Mouse (Mus musculus): ENCODE measurements around the gene Unkl. TPM values are rescaled to one million over a fixed set of nuclear protein-coding genes. Genes with fewer than 3 reads are reported as not detected.
A peak's percentile ranks its signal among the peaks of the same experiment; 100 is the strongest.

The Unkl gene
- total RNA-seq, 2 experiments from 2014 or later = 20.8 to 21.6 TPM

- no peak for DNase-seq (ENCODE audit: low spot score in 2 of 2)
Observed at GRCm38 (mm10) chr17:25253760-25254159, 65.6 kb downstream of the Unkl start.

GRCm38 (mm10) chr17:25255110-25255509 is 66.9 kb downstream of the Unkl start:
- DNase-seq (ENCODE audit: low spot score in 2 of 2) = no peak

GRCm38 (mm10) chr17:25256140-25256754 is 68.0 kb downstream of the Unkl start, which contains the start of gene Baiap3:
Gene Baiap3 (minus strand): TSS chr17:25256364.
- no peak for DNase-seq (ENCODE audit: low spot score in 2 of 2)

- DNase-seq (ENCODE audit: low spot score in 2 of 2) = no peak
Observed at GRCm38 (mm10) chr17:25257804-25258261, 69.6 kb downstream of the Unkl start.

- DNase-seq (ENCODE audit: low spot score in 2 of 2) = no peak
Observed at GRCm38 (mm10) chr17:25264453-25264852, 76.3 kb downstream of the Unkl start.

- DNase-seq (ENCODE audit: low spot score in 2 of 2) = no peak
Observed at GRCm38 (mm10) chr17:25270795-25271335, 82.7 kb downstream of the Unkl start.

- no peak for DNase-seq (ENCODE audit: low spot score in 2 of 2)
Observed at GRCm38 (mm10) chr17:25272326-25272725, 84.1 kb downstream of the Unkl start.

GRCm38 (mm10) chr17:25272951-25273705 is 84.9 kb downstream of the Unkl start:
- DNase-seq (ENCODE audit: low spot score in 2 of 2) = peak in 1 of 2 experiments; percentile 77

GRCm38 (mm10) chr17:25273706-25274501 is 85.7 kb downstream of the Unkl start:
- DNase-seq (ENCODE audit: low spot score in 2 of 2) = peak; percentile 83 to 90

GRCm38 (mm10) chr17:25274571-25275346 is 86.6 kb downstream of the Unkl start, which contains the start of gene Ube2i:
Gene Ube2i (minus strand): TSS chr17:25274622.
- no peak for DNase-seq (ENCODE audit: low spot score in 2 of 2)

- no peak for DNase-seq (ENCODE audit: low spot score in 2 of 2)
Observed at GRCm38 (mm10) chr17:25275833-25276232, 87.6 kb downstream of the Unkl start.

- DNase-seq (ENCODE audit: low spot score in 2 of 2) = no peak
Observed at GRCm38 (mm10) chr17:25282133-25282532, 93.9 kb downstream of the Unkl start.

Small RNA genes lying within 50 kb of the gene (microRNA-seq; reads per million reads assigned to microRNA genes)
- 16.0 reads per million, percentile 27 among the genes with 10 or more reads in this experiment for gene Mir3547

Other genes with a start within 250 kb of the Unkl start
- 10 to 100 TPM; 58.7 to 65.9 TPM for gene Jpt2, start 227.7 kb upstream of the Unkl start, total RNA-seq (2021)
- gene Cramp1l, start 172.6 kb upstream of the Unkl start, total RNA-seq (2021) = 10 to 100 TPM; 26.3 to 31.8 TPM
- 10 to 100 TPM; 25.7 to 34.2 TPM for gene Ift140, start 172.3 kb upstream of the Unkl start, total RNA-seq (2021)
- gene Tmem204, start 104.8 kb upstream of the Unkl start, total RNA-seq (2021) = 10 to 100 TPM; 25.5 to 26.4 TPM
- gene Telo2, start 72.4 kb upstream of the Unkl start, total RNA-seq (2021) = 10 to 100 TPM; 30.3 to 35.1 TPM
- gene Ptx4, start 67.6 kb upstream of the Unkl start, total RNA-seq (2021) = under 1 TPM; 0.36 to 0.76 TPM
- gene Clcn7, start 55.0 kb upstream of the Unkl start, total RNA-seq (2021) = 10 to 100 TPM; 34.6 to 38.6 TPM
- under 1 TPM; 0.20 to 0.25 TPM for gene Ccdc154, start 25.9 kb upstream of the Unkl start, total RNA-seq (2021)
- under 1 TPM; 0.45 to 0.48 TPM for gene Gm38655, start 12.9 kb upstream of the Unkl start, total RNA-seq (2021)
- gene BC003965, start 3.8 kb upstream of the Unkl start, total RNA-seq (2021) = 10 to 100 TPM; 17.7 to 18.3 TPM
- 10 to 100 TPM; 39.0 to 40.6 TPM for gene Gnptg, start 51.7 kb downstream of the Unkl start, total RNA-seq (2021)
- gene Tsr3, start 51.8 kb downstream of the Unkl start, total RNA-seq (2021) = 10 to 100 TPM; 35.6 to 36.5 TPM
- gene Baiap3, start 68.0 kb downstream of the Unkl start, total RNA-seq (2021) = 10 to 100 TPM; 24.4 to 30.7 TPM
- gene Ube2i, start 86.2 kb downstream of the Unkl start, total RNA-seq (2021) = 100 to 1,000 TPM; 371 to 391 TPM
- 1 to 10 TPM; 2.4 to 4.6 TPM for gene Prss34, start 110.0 kb downstream of the Unkl start, total RNA-seq (2021)
- gene Prss28, start 120.2 kb downstream of the Unkl start, total RNA-seq (2021) = not detected
- gene Prss29, start 130.3 kb downstream of the Unkl start, total RNA-seq (2021) = not detected
- 1 to 10 TPM; 3.3 to 6.7 TPM for gene Tpsab1, start 157.2 kb downstream of the Unkl start, total RNA-seq (2021)
- 10 to 100 TPM; 10.3 to 19.6 TPM for gene Tpsb2, start 177.9 kb downstream of the Unkl start, total RNA-seq (2021)
- under 1 TPM in 1 of 2 experiments, not detected in 1; 0.56 TPM for gene Tpsg1, start 180.9 kb downstream of the Unkl start, total RNA-seq (2021)
- 10 to 100 TPM; 64.1 to 65.3 TPM for gene Cacna1h, start 245.4 kb downstream of the Unkl start, total RNA-seq (2021)